Mouse (Mus musculus): ENCODE measurements around the gene Rps2.
"Not testable (repeated sequence)": the region's sequence is repeated elsewhere in the genome, so short reads cannot be mapped to it uniquely, and the experiment has no call there.

The Rps2 gene

DNA sequence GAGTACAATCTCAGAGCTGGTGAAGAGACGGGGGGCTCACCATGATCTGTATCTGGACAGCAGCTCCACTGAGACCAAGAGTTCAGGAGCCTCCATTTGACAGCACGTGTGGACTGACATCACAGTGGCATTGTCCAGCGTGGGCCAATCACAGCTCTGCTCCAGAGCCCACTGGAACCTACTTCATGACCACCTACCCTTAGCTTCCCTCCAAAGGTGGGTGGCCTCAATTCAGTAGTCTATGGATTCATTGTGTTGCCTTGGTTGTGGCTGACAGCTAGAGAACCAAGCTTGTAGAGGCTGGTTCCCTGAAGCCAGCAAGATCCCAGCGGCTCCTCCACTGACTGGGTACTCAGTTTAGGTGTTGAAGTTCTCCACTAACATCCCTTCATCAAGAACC lies at the start of gene Rps2, which contains the start of gene Rnf151:
TSS of gene Rps2 (plus strand) at position 174 of the 400 bp plus-strand sequence.
TSS of gene Rnf151 (minus strand) at position 121 of the 400 bp plus-strand sequence.
- DNase-seq = no peak

- DNase-seq = not testable (repeated sequence)
Observed at GRCm38 (mm10) chr17:24669214-24669544, 48.7 kb upstream of the Rps2 start.

- DNase-seq = peak; percentile 91
Observed at GRCm38 (mm10) chr17:24669545-24670245, 48.2 kb upstream of the Rps2 start, which contains the start of gene Zfp598. TSS of gene Zfp598 (plus strand) at chr17:24669687.

DNA sequence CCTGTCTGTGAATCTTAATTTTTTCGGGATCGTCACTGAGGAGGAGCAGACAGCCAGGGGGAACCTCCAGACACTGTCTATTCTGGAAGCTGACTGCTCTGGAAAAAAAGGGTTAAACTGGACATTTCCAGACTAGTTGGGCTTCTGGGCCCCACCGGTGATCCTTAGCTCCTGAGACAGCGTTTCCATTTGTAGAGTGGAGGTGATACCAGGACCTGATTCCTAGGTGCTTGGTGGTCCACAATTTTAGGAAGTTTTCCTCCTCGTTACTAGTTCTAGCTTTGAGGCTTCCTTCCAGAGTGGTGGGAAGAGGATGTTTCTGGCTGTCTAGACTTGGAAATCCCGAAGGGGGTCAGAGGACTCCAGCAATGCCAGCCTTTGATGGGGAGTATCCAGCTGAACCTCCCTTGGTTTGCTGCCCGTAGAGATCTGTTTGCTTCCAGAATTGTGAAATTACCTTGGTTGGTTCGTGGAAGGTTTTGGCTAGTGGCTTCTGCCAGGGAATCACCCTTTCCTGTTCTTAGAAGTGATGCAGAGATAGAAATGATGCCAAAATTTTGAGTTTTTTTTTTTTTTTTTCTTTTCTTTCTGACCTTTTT lies 47.6 kb upstream of the Rps2 start:
- no peak for DNase-seq

DNA sequence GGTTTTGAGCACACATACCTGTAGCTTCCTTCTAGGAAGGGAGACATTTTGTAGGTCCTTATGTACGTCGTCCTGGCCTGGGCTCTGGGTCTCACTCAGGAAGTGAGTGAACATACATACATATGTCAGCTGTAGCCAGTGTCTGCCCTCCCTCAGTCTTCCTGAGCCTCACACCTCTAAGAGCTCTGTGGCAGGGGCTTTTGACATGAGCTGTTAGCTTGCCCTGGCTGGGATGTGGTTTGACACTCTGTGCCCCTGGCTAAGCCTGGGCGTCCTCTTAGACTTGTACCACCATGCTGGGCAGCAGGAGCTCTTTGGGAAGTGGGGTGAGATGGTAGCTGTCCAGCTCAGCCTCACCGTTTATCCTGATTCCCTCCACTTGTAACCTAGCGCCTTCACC lies 46.6 kb upstream of the Rps2 start:
- no peak for DNase-seq

- DNase-seq = no peak
Observed at GRCm38 (mm10) chr17:24672141-24672540, 45.8 kb upstream of the Rps2 start.

DNA sequence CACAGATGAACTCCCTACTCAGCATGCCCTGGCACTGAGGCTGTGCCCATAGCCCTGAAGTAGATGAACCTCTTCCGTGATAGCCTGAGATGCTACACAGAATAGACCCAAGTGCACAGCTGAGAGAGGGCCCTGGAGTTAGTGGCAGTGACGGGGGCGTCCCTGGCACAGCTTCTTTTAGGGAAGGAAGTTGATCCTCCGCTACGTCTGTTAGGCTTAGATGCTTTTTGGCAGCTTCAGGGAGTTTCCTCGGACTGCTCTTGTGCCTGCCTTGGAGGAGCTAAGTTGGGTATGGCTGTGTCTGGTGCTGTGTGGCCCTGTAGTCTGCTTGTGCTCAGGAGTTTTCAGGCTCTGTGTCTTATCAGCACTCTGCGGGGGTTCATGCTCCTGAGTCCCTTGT lies 43.6 kb upstream of the Rps2 start:
- no peak for DNase-seq

- DNase-seq = peak; percentile 82
Observed at GRCm38 (mm10) chr17:24676187-24676586, 41.7 kb upstream of the Rps2 start.

GRCm38 (mm10) chr17:24676877-24677276 lies 41.0 kb upstream of the Rps2 start:
- DNase-seq = no peak

DNA sequence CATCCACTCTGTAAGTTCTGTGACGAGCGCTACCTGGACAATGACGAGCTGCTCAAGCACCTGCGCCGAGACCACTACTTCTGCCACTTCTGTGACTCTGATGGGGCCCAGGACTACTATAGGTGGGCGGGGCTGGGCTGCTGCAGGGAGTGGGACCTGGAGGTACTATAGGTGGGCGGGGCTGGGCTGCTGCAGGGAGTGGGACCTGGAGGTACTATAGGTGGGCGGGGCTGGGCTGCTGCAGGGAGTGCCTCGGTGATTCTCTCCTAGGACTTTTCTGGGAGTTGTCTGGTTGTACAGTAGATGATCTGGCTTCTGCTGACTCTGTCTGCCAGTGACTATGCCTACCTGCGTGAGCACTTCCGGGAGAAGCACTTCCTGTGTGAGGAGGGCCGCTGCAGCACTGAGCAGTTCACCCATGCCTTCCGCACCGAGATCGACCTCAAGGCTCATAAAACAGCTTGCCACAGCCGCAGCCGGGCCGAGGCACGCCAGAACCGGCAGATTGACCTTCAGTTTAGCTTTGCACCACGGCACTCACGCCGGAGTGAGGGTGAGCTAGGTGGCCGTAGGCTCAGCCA lies 40.3 kb upstream of the Rps2 start:
- DNase-seq = no peak

DNA sequence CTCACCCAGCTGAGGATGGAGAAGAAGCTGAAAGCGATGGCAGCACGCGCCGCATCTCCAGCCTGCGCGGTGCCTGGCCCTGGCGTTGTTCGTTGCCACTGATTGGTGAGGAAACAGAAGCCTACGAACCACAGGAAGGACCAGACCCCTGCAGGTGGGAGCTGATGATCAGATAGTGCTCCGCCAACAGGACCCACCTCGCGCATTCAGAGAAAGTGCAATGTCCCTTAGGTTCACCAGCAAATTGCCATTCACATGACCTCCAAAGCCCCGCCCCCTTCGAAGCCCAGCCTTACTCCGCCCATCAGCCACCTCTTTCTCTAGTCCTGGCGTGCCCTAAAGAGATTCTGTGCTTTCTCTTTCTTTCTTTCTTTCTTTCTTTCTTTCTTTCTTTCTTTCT lies 31.4 kb upstream of the Rps2 start:
- DNase-seq = no peak

- no peak for DNase-seq
Observed at GRCm38 (mm10) chr17:24687146-24687595, 30.7 kb upstream of the Rps2 start.

DNA sequence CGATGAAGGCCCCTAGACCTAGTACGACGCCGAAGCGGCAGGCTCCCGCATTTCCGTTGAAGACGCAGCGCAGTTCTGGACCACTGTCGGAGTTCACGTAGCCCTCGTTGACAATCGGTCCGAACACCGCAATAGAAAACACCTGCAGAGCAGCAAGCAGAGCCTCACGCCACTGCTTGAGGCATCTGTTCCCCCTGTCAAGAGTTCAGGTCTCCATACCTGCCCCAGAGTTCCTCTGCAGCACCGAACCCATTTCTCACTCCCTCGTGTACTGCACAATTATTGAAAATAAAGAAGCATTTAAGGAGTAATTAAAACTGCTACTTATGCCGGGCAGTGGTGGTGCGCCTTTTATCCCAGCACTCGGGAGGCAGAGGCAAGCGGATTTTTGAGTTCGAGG lies 30.3 kb upstream of the Rps2 start:
- no peak for DNase-seq

- peak; percentile 66 for DNase-seq
Observed at GRCm38 (mm10) chr17:24689251-24690081, 28.4 kb upstream of the Rps2 start, which contains the start of gene Syngr3. TSS of gene Syngr3 (minus strand) at chr17:24689955.

GRCm38 (mm10) chr17:24692385-24692784 lies 25.5 kb upstream of the Rps2 start:
- DNase-seq = no peak

GRCm38 (mm10) chr17:24695326-24696010 lies 22.4 kb upstream of the Rps2 start:
- DNase-seq = no peak

DNA sequence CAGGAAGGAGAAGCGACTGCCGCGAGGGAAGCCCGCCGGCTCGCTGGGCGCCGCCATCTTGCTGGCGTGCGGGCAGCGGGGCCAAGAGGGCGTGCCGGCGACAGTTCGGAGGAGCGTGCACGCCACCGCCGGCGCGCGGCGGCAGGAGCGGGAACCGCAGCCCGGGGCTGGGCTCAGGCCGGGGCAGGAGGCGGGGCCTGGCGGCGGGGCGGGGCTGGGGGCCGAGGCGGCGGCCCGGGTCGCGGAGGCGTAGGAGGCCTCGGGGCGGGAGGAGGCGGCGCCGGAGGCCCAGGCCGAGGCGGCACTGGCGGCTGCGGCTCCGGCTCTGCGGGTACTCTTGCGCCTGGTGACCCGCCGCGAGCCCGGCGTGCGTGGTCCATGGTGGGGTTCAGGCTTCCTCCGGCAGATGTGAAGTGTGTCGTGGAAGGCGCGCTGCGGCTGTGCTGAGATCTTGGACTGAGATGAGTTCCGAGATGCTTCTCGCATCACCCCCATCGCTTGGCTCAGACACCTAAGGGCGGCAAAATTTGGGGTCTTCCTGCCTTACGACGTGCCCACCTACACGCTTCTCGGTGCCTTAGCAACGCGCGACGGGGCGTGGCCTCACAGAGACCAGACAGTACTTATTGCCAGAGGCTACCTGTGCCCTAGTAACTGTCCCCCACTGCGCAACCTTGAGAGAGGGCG lies 21.8 kb upstream of the Rps2 start, which contains the start of the genes Gfer and Noxo1:
TSS of gene Gfer (minus strand) at position 146 of the 687 bp plus-strand sequence.
TSS of gene Noxo1 (plus strand) at position 224 of the 687 bp plus-strand sequence.
- peak; percentile 83 for DNase-seq

DNA sequence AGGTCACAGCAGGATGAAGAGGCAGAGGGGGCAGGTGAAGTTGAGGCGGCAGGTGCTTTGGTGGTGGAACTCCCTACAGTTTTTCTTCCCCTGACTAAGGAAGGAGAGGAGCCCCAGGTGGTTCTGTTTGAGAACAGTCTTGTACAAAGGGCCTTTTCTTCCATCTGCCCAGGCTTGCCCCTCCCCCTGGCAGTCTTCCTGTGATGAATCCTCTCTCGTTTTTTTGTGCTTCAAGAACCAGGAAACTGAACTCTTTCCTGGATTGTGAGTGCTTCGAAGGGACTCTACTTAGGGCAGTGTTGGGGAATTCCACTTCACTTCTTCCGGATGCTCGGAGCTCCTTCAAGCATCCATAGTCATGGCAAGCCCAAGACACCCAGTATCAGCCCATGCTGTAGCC lies 19.9 kb upstream of the Rps2 start:
- DNase-seq = no peak

GRCm38 (mm10) chr17:24698715-24699114 lies 19.2 kb upstream of the Rps2 start:
- no peak for DNase-seq

DNA sequence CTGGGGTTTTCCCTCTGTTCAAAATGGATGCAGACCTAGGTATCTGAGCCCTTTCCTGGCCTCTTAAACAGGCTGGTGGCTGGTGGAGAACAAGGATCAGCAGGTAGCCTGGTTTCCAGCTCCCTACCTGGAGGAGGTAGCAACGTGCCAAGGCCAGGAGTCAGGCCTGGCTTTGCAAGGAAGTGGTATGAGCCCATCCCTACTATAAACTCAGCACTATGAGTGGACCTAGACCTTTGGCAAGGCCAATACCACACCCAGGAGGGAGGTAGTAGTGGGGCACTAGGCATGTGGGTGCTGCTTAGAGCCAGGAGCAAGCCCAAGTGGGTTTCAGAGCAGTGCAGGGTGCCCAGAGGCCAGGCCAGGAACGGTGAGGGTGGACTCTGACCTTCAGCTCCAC lies 18.4 kb upstream of the Rps2 start:
- no peak for DNase-seq

- DNase-seq = no peak
Observed at GRCm38 (mm10) chr17:24701251-24701650, 16.7 kb upstream of the Rps2 start.

GRCm38 (mm10) chr17:24705821-24706220 lies 12.1 kb upstream of the Rps2 start:
- peak; percentile 31 for DNase-seq
